Mouse (Mus musculus) adrenal gland, postnatal 0 days (tissue): ENCODE data around the gene 4930507D05Rik. TPM values are rescaled to one million over a fixed set of nuclear protein-coding genes. Genes with fewer than 3 reads are reported as not detected.

ENCODE experiments used
- polyA plus RNA-seq: library from polyadenylated mRNA; unstranded; fragments of >200 nt; fragmentation: Nextera tagmentation; extraction: Ambion mirVana; gene quantifications from 2 replicates; pipeline ENCODE4 v1.2.1, GENCODE M21; 2015

4930507D05Rik gene
- polyA plus RNA-seq, result 0.58 and 0.66 TPM in 2 replicates

DNA sequence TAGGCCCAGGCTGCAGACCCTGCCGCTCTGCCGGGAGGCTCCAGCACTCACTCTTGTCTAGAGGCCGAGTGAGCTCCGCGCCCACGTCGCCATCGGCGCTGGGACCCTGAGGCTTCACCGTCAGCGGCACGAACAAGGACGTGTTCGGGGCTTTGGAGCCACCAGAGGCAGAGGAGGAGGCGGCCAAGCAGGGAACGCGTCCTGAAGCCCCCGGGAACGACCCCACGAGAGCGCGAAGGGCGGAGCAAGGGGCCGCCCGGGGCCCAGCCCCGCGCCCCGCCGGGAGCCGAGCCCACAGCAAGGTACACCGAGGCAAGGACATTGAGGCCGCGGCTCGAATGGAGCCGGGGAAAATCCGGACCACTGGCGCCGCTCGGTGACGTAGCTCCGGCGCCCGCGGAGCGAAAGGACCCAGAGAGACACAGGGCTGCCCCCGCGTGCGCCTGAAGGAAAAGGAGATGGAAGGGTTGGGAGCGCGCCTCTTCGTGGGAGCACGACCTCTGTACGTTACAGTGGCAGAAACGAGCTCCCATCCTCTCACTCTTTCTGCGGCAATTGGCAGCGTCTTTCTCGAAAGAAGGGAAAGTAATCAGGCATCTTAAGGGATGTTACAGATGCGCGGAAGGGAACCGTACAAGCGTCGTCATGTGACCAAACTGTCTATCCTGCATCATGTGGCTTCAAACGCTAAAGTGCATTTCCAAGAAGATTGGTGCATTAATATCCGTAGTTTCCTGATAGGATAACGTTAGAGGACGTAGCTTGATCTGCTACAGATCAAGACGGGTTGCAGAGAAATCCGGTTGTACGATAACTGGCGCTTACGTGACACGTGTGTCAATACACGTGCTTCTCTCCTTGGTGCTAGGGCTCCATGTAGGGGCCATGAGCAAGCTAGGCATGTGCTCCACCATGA is at the start of gene 4930507D05Rik, which contains the start of gene Supv3l1:
Gene 4930507D05Rik, plus strand, starts transcription at position 126 of the 916 bp plus-strand sequence.
Gene Supv3l1, minus strand, starts transcription at position 375 of the 916 bp plus-strand sequence.

GRCm38 (mm10) chr10:62422255-62422654 is 27.0 kb upstream of the 4930507D05Rik start, which contains the start of gene Hkdc1:
Hkdc1 (minus strand) TSS chr10:62422491.

DNA sequence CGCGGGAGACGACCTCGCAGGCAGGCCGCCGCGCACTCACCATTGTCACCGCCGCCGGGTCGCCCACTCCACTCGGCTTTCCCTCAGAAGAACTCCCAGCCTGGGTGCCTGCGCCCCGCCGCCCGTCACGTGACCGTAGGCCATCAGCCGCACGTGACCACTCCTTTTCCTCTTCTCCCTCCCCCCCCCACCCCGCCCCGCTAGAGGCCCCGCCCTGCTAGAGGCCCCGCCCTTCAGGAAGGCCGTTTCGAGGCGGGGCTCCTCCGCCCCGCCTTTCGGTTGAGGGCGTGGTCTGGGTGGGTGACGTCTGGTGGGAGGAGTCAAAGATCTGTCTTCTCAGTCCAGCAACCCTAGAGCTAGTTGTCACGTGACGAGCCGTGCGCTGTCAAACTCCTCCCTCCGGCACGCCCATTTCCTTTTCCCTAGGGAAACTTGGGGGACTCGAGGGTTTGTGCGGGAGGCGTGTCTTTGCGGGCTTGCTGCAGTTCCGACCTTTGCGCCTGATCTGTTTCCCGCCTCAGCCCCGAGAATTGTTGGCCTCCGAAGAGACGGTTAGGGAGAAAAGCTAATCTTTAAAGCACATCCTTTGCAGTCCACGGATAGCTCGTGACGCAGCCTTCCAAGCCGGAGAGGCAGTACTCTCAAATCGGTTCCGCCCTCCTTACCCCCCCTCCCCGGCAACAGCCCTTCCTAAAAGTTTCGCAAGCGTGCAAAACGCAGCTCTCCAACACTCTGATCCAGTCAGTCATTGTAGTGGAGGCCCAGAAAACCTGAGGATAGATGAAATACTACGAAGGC is 37.5 kb downstream of the 4930507D05Rik start, which contains the start of gene Vps26a:
Gene Vps26a, minus strand, starts transcription at position 188 of the 798 bp plus-strand sequence.

Other genes starting within 250 kb of the 4930507D05Rik start
- 21.3 and 32.3 TPM in 2 replicates for gene Tspan15, start 218.2 kb upstream of the 4930507D05Rik start, polyA plus RNA-seq
- 5.8 and 15.6 TPM in 2 replicates for gene Tacr2, start 197.1 kb upstream of the 4930507D05Rik start, polyA plus RNA-seq
- 25.0 and 35.6 TPM in 2 replicates for gene Hk1, start 69.6 kb upstream of the 4930507D05Rik start, polyA plus RNA-seq
- 0.08 and 0.20 TPM in 2 replicates for gene Hkdc1, start 27.0 kb upstream of the 4930507D05Rik start, polyA plus RNA-seq
- gene Supv3l1, start 249 bp downstream of the 4930507D05Rik start, polyA plus RNA-seq, result 10.8 and 19.5 TPM in 2 replicates
- gene Vps26a, start 37.3 kb downstream of the 4930507D05Rik start, polyA plus RNA-seq, result 55.2 and 67.3 TPM in 2 replicates
- 99.4 and 129 TPM in 2 replicates for gene Srgn, start 78.0 kb downstream of the 4930507D05Rik start, polyA plus RNA-seq
- 31.9 and 37.8 TPM in 2 replicates for gene Kif1bp, start 129.0 kb downstream of the 4930507D05Rik start, polyA plus RNA-seq
- gene Ddx21, start 152.8 kb downstream of the 4930507D05Rik start, polyA plus RNA-seq, result 7.0 and 9.7 TPM in 2 replicates
- 109 and 119 TPM in 2 replicates for gene Ddx50, start 201.7 kb downstream of the 4930507D05Rik start, polyA plus RNA-seq